Mouse (Mus musculus) right cerebral cortex, postnatal 10 days (tissue): Measurements from ENCODE around the gene Ripk4.

Experiments
- DNase-seq, 2 experiments: peaks; one replicate each; pipeline ENCODE4 v3.0.0; 2021; ENCODE audit warnings: low spot score in 2 of 2

Gene Ripk4

GRCm38 (mm10) chr16:97763061-97763989 is at the start of gene Ripk4:
Gene Ripk4 (minus strand): TSS chr16:97763787.
- no peak for DNase-seq

DNA sequence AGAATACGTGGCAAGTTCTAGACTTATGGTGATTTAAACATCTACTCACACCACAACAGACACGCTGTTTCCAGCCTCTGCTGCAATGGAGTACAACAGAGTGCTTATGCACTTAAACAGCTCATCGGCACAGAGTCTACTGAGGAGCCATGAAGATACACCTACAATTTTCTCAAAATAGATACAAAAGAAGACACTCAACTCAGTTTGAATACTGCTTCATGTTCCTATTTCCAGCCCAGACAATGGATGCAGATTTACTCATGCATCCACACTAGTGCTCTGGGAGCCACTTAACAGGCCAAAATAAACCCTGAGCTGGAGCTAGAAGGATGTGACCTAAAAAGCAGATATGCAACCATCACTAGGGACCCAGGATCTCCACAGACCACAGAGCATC is 45.3 kb upstream of the Ripk4 start:
- DNase-seq, result no peak

GRCm38 (mm10) chr16:97805646-97806045 is 42.1 kb upstream of the Ripk4 start:
- DNase-seq, result no peak

GRCm38 (mm10) chr16:97804680-97805547 is 41.3 kb upstream of the Ripk4 start:
- peak; percentile 89 for DNase-seq

DNA sequence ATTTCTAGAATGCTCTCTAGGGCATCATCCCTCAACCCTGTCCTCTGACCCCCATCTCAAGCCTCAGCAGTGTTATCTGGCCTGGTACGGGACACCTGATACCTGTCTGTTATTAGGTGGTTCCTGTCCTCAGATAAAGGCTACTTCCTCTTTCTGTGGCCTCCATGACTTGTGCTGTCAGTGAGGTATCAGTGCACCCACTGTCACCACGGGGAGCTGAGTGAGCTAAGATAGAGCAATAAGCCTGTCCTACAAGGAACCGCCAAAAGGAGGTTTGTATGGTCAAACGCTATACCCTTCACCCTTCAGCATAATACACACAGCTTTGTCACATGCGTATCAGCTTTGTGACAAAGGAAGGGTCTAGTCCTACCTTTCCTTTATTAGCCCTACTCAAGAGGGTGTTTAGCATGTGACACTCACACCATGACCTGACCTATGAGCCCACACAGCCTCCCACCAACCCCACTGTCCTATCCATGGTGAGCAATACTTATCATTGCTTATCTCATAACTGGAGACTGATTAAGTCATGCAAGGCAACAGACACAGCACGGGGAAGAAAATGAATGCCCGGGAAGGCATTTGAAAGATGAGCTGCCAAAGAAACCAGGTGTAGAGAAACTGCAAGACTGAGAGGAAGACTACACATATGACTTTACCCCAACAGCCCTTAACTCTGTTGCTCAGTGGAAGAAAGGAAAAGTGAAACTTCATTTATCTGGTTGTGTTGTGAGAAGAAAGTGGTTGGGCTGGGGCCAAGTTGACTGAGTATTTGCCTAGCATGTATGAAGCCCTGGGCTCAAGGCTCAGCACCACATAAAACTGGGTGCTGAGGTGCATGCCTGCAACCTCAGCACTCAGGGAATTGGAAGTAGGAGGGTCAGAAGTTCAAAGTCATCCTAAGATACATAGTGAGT is 34.6 kb upstream of the Ripk4 start:
- DNase-seq, result no peak

DNA sequence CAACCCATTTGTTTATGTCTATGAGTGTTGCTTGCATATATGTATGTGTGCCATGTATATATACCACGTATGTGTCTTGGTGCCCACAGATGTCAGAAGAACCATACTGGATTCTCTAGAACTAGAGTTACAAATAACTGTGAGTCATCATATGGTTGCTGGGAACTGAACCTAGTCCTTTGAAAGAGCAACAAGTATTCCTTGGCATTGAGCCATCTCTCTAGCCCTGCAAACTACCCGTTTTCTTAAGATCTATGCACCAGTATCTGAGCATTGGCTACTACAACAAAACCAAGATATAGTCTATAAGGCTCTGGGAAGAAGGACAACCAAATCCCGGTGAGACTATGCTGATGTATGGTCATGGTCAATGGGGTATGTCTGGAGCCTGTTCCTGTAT is 33.6 kb upstream of the Ripk4 start:
- DNase-seq, result no peak

GRCm38 (mm10) chr16:97794256-97794655 is 30.7 kb upstream of the Ripk4 start:
- DNase-seq, result no peak

DNA sequence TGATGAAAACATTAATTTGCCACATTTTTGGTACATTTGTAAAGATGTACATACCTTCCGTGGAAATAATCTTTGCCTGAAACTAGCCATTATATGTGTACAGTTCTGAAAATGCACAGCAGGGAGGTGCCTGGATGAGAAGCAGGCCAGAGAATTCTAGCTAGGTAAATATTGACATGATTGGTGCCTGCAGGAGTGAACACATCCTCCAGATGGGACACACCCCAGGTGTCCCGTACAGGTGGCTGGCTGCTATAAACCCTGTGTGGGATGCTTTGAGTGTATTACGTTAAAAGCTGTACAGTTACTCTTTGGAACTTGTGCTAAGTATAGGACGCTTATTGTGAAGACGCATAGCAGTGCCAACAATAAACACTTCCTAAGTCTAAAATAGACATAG is 19.5 kb upstream of the Ripk4 start:
- no peak for DNase-seq

DNA sequence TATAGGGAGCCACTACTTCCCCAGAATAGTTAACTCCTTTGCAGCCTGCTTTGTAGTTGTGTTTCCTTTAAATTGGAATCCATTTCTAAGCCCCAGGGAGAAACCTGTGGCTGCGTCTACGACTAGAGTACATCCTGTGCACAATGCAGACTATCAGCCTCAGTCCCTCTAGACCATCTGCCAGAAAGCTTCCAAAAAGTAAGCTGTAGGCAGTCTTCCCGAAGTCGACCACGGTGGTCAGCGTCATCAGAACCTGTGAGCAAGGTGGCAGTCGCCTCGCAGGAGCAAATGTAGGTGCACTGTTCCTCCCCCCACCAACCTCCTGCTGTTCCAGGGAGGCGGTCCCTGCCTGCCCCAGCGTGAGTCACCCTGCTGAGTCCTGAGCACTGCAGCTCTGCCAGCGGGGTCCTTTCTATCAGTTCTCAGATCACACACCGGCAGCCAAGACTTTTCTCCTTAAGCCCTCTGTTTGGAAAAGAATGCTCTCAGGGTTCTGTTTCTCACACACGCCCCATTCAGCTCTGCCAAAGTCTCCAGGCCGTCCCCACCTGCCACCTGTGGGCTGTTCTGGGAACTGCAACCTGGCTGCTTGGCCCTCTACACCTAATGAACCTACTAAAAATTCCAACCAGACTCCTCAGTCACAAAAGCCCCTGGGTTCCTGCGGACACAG is 14.9 kb upstream of the Ripk4 start:
- peak; percentile 69 to 86 for DNase-seq

DNA sequence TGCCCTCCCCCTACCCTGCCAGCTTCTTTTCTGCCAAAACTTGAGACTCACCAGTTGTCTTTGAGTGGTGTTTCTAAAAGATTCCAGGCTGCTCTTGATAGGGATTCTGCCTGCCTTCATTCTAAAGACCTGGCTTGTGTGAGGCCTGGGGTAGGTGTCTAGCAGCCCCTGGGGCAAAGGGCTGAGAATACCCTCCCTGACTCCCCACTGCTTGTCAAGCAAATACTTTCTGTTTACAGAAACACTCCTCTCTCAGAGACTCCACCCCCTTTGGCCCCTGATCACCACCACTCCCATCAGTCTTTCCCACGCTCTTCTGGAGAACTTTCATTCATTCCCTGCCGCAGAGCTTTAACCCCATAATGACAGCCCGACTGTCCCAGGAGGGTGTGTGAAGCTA is 2.9 kb upstream of the Ripk4 start:
- DNase-seq, result no peak

DNA sequence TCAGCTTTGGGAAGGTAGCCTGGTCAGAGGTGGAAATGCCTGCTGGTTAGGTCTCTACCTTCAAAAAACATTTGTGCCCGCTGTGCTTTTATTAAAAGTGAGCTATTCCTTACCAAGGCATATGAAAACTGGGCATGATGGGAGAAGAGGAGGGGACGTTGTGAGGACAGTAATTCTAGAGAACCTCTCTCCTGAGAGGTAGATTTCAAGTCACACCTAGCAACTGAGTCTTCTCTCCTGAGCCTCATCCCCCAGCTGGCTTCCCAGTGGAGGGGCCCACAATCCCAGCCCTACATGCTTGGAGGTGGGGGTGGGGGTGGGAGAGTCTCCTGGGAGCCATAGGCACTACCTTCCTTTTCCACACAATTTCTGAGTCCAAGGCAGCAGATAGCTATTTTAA is 1.0 kb upstream of the Ripk4 start:
- no peak for DNase-seq

DNA sequence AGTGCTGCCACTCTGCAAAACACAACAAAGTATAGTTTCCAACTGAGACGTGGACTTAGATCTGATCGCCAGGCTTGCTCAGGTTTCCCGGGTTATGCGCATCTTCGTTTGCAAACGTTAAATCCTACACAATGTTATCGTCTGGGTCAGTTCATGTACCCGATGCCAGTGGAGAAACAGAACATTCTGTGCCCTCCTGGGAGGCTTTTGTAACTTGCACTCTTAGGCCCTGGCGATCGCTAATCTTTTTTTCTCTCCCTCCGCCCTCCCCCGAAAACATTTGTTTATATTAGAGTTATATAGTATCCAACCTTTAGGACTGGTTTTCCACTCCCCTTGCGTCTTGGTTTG is 378 bp upstream of the Ripk4 start:
- no peak for DNase-seq

GRCm38 (mm10) chr16:97761782-97762181 is 1.8 kb downstream of the Ripk4 start:
- DNase-seq, result no peak

GRCm38 (mm10) chr16:97759681-97760080 is 3.9 kb downstream of the Ripk4 start:
- no peak for DNase-seq

DNA sequence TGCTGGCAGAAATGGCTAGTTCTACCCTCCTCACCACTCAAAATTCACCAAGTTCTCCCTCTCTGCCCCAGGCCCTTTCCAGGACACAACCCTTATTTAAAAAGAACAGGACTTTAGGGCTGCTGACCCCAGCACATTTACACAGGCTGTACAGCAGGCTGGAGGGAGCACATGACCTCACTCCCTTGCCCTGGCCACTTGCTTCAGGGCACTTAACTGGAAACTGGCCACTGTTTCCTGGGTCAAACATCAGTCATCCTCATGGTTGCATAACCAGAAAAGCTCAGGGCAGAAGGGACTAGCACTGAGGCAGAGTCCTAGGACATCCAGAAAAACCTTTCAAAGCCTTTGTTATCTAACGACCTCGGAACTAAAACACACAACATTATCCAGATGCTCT is 5.3 kb downstream of the Ripk4 start:
- DNase-seq, result no peak

GRCm38 (mm10) chr16:97756460-97756859 is 7.1 kb downstream of the Ripk4 start:
- DNase-seq, result no peak

DNA sequence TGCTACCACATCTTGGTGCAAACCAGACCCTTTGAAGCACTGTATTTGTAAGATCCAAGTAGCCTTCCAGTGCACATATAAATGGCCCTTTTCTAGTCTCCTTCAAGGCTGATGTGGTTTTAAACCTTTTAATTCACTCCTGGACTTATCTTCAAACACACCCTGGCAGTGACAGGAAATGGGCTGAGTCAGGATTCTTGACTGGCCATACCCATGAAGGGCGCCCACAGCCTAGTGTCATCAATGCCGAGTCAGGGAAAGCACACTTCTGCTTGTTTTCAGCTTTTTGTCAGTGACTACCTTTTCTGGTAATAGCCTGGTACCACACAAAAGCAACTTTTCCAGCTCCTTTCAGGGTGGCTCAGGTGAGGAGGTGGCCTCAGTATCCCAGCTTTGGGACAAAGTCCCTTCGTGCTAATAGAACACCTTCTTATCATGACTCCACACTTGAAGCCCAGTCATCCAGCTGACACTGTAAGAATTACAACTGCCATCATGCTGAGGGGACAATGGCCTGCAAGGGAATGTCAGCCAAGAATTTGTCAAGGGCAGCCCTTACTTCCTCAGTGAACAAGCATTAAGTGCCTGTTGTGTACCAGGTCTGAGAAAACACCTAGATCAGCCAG is 11.2 kb downstream of the Ripk4 start:
- no peak for DNase-seq

- DNase-seq, result no peak
Measured at GRCm38 (mm10) chr16:97751884-97752283, 11.7 kb downstream of the Ripk4 start.

- no peak for DNase-seq
Measured at GRCm38 (mm10) chr16:97748421-97748820, 15.2 kb downstream of the Ripk4 start.

DNA sequence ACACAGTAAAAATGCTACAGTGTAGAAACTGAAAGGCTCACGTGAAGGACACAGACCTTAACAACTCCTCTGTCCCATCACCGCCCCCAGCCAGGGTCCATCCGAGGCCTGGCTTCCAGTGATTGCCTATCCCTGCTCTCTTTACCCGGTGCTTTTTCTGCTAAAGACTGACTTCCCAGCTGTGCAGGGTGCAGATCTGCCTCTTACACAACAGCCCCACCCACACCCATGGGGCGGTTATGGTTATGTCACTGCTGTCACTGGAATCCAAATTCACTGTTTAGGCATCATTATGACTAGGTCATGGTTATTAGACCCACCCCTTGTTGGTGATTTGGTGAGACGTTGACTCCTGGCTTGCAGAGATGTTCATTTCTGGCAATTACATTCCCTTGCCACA is 25.6 kb downstream of the Ripk4 start:
- no peak for DNase-seq

- peak; percentile 21 to 35 for DNase-seq
Measured at GRCm38 (mm10) chr16:97736562-97736961, 27.0 kb downstream of the Ripk4 start.
